In genomic region chr6:8275098-8275497, GRCm38 (mm10) we compare ENCODE assay signal across 7 mouse cellular contexts. TPM values are rescaled to one million over a fixed set of nuclear protein-coding genes. Genes with fewer than 3 reads are reported as not detected.
DNase-seq lines count a peak whose midpoint lies in the region; ATAC-seq and TF ChIP-seq lines count a peak whose summit lies in the region.

No protein-coding gene starts in this region.

- peak; percentile 55; the same call in 1 of the 2 replicates for ATAC-seq in G1E (ENCODE audit: extremely low read depth, insufficient number of reproducible peaks, low FRiP score, poor library complexity, severe bottlenecking)

- H3K4me3 ChIP-seq in G1E (ENCODE audit: low read depth, low read length): no peak overlapping the region

- H3K36me3 ChIP-seq in G1E (replicated peaks): peaks cover 19% of the 10 kb centered on the region

- H3K4me1 ChIP-seq in G1E (ENCODE audit: insufficient read depth, low read depth, low read length): peaks cover 30% of the 10 kb centered on the region

- TF ChIP-seq CTCF in G1E (IDR thresholded peaks at IDR 0.05; ENCODE audit: low read depth, low read length): 0 out of 2 replicates have a peak, but pooled peaks have one; percentile 13

- H3K9me3 ChIP-seq in G1E (replicated peaks): no peaks in the 10 kb centered on the region

- peak; percentile 82 for DNase-seq in CD4-positive, CD25-positive, alpha-beta regulatory T cell, adult 2 months (ENCODE audit: low read depth, low spot score)
- DNase-seq in G1E (ENCODE audit: low spot score): peak; percentile 10
- peak; percentile 90 for DNase-seq in cerebellum, adult 9-10 months
- peak; percentile 78 for DNase-seq in gastrocnemius, adult 18-20 months (ENCODE audit: low spot score)
- peak; percentile 72 to 76 for DNase-seq in kidney, postnatal 4 days
- DNase-seq in lung, postnatal 10 days: peak; percentile 84
- peak; percentile 65 for DNase-seq in right cerebral cortex, postnatal 25 days

- H3K27me3 ChIP-seq in G1E (ENCODE audit: insufficient read depth, low read length): no peaks in the 10 kb centered on the region

RNA-seq across cellular contexts. Expression of gene Gm45062, which starts 15.8 kb away (rescaled TPM):
- total RNA-seq in G1E (2014; fragmentation: Nextera tagmentation) (88.3 and 98.3 TPM in 2 replicates), G1E (2017) (41.5 and 57.6 TPM in 2 replicates)
- polyA plus RNA-seq in G1E (2012): not detected in 2 replicates
- total RNA-seq in gastrocnemius, adult 18-20 months (2021): under 1 TPM in 1 of 2 experiments, not detected in 1; 0.38 TPM

RNA-seq across cellular contexts. Expression of gene Umad1, which starts 16.0 kb away (rescaled TPM):
- 6.0 and 18.1 TPM in 2 replicates for total RNA-seq in G1E (2014; fragmentation: Nextera tagmentation)
- 6.7 and 7.0 TPM in 2 replicates for total RNA-seq in G1E (2017)
- polyA plus RNA-seq in G1E (2012): 5.6 and 6.1 TPM in 2 replicates
- 10 to 100 TPM; 12.1 to 16.1 TPM for total RNA-seq in gastrocnemius, adult 18-20 months (2021)

RNA-seq across cellular contexts. Expression of gene Rpa3, which starts 16.1 kb away (rescaled TPM):
- 20.2 and 21.6 TPM in 2 replicates for total RNA-seq in G1E (2014; fragmentation: Nextera tagmentation)
- 227 and 304 TPM in 2 replicates for total RNA-seq in G1E (2017)
- 1.9 and 2.3 TPM in 2 replicates for polyA plus RNA-seq in G1E (2012)
- total RNA-seq in gastrocnemius, adult 18-20 months (2021): 1 to 10 TPM; 8.2 to 9.0 TPM

Comparison
In these comparisons a context has a peak if more than half of its experiments do, and no peak if none do; other contexts are left out.
1. DNase-seq: peak in every context shown above with its lines; median percentile 90 in cerebellum, adult 9-10 months; 84 in lung, postnatal 10 days; 82 in CD4-positive, CD25-positive, alpha-beta regulatory T cell, adult 2 months; 78 in gastrocnemius, adult 18-20 months; 74 in kidney, postnatal 4 days; 65 in right cerebral cortex, postnatal 25 days; 10 in G1E.
2. RNA of gene Gm45062, which starts 15.8 kb away (total RNA-seq): 41.5 to 98.3 TPM in G1E; 0.38 TPM in gastrocnemius, adult 18-20 months; every median in the first group is over 10 times any median in the second.